Mouse (Mus musculus) olfactory bulb, adult 2 months (tissue): ENCODE results near the gene Pld5.

Source experiments
- CTCF ChIP-seq: fragments of 200-500 bp; IDR thresholded peaks from 2 replicates; pipeline ENCODE4 v1.5.1; 2012; ENCODE audit warnings: low read depth, mild to moderate bottlenecking, low read length, moderate library complexity; ENCODE audit not compliant: insufficient read depth
- POLR2A ChIP-seq: fragments of 200-500 bp; IDR thresholded peaks from 2 replicates; pipeline ENCODE4 v1.6.1; 2012; ENCODE audit warnings: mild to moderate bottlenecking, low read depth, low read length, moderate library complexity; ENCODE audit not compliant: insufficient read depth

- TF ChIP-seq CTCF = no peak
- no peak for TF ChIP-seq POLR2A
Measured at GRCm38 (mm10) chr1:176213645-176214221, 61.4 kb downstream of the Pld5 start.
